Mouse (Mus musculus) right cerebral cortex, adult 18-20 months (tissue): ENCODE results near the gene Rfx5.
"Not testable (repeated sequence)": the region's sequence is repeated elsewhere in the genome, so short reads cannot be mapped to it uniquely, and the experiment has no call there.

Experiments
- DNase-seq: peaks from one replicate; pipeline ENCODE4 v3.0.0; 2022; ENCODE audit warnings: mixed read lengths

The Rfx5 gene

GRCm38 (mm10) chr3:94937194-94937593 lies 16.7 kb upstream of the Rfx5 start:
- not testable (repeated sequence) for DNase-seq

GRCm38 (mm10) chr3:94940033-94940432 lies 13.8 kb upstream of the Rfx5 start:
- DNase-seq, result not testable (repeated sequence)

GRCm38 (mm10) chr3:94942211-94942967 lies 11.5 kb upstream of the Rfx5 start:
- not testable (repeated sequence) for DNase-seq

GRCm38 (mm10) chr3:94943706-94944105 lies 10.2 kb upstream of the Rfx5 start:
- not testable (repeated sequence) for DNase-seq

- no peak for DNase-seq
Observed at GRCm38 (mm10) chr3:94948066-94948614, 5.7 kb upstream of the Rfx5 start.

GRCm38 (mm10) chr3:94949645-94950044 lies 4.2 kb upstream of the Rfx5 start:
- no peak for DNase-seq

- DNase-seq, result no peak
Observed at GRCm38 (mm10) chr3:94952806-94953205, 1.1 kb upstream of the Rfx5 start.

GRCm38 (mm10) chr3:94953384-94953763 lies 501 bp upstream of the Rfx5 start:
- DNase-seq, result no peak

- no peak for DNase-seq
Observed at GRCm38 (mm10) chr3:94958295-94958694, 4.4 kb downstream of the Rfx5 start.

- no peak for DNase-seq
Observed at GRCm38 (mm10) chr3:94959871-94960270, 6.0 kb downstream of the Rfx5 start.

GRCm38 (mm10) chr3:94960322-94960721 lies 6.4 kb downstream of the Rfx5 start:
- no peak for DNase-seq

- DNase-seq, result no peak
Observed at GRCm38 (mm10) chr3:94964989-94965388, 11.1 kb downstream of the Rfx5 start.

- DNase-seq, result no peak
Observed at GRCm38 (mm10) chr3:94965878-94966277, 12.0 kb downstream of the Rfx5 start.

- no peak for DNase-seq
Observed at GRCm38 (mm10) chr3:94972552-94972951, 18.7 kb downstream of the Rfx5 start.

- DNase-seq, result no peak
Observed at GRCm38 (mm10) chr3:94973620-94974019, 19.7 kb downstream of the Rfx5 start.

- no peak for DNase-seq
Observed at GRCm38 (mm10) chr3:94974026-94974527, 20.2 kb downstream of the Rfx5 start.

- peak; percentile 80 for DNase-seq
Observed at GRCm38 (mm10) chr3:94974528-94975422, 20.9 kb downstream of the Rfx5 start, which contains the start of gene Pi4kb. TSS of gene Pi4kb (plus strand) at chr3:94974731.

- DNase-seq, result no peak
Observed at GRCm38 (mm10) chr3:94984312-94984711, 30.4 kb downstream of the Rfx5 start.

- no peak for DNase-seq
Observed at GRCm38 (mm10) chr3:94985513-94985912, 31.6 kb downstream of the Rfx5 start.

- DNase-seq, result peak; percentile 48
Observed at GRCm38 (mm10) chr3:94987578-94987977, 33.7 kb downstream of the Rfx5 start.

- DNase-seq, result no peak
Observed at GRCm38 (mm10) chr3:94989159-94989761, 35.4 kb downstream of the Rfx5 start.

- peak; percentile 75 for DNase-seq
Observed at GRCm38 (mm10) chr3:94996946-94997345, 43.1 kb downstream of the Rfx5 start.

- no peak for DNase-seq
Observed at GRCm38 (mm10) chr3:95002569-95002968, 48.7 kb downstream of the Rfx5 start.
